Mouse (Mus musculus) forebrain, embryonic 15.5 days (tissue): Measurements from ENCODE around the gene Shf. TPM values are rescaled to one million over a fixed set of nuclear protein-coding genes. Genes with fewer than 3 reads are reported as not detected.
"Not testable (repeated sequence)": the region's sequence is repeated elsewhere in the genome, so short reads cannot be mapped to it uniquely, and the experiment has no call there.

Experiments used
- ATAC-seq: fragments of 200-750 bp; cut with Nextera tagmentation; replicated peaks from 2 replicates; pipeline ENCODE4 v1.8.0; 2017; ENCODE audit warnings: mild to moderate bottlenecking, moderate TSS enrichment, moderate library complexity
- H3K27ac ChIP-seq: fragments of 300-500 bp; sonication (generic); replicated peaks from 2 replicates; pipeline ENCODE4 v1.5.1; 2015; ENCODE audit warnings: mild to moderate bottlenecking, inconsistent platforms
- H3K27me3 ChIP-seq: fragments of 300-500 bp; sonication (generic); 2 replicates; pipeline ENCODE4 v1.6.1; 2015; ENCODE audit warnings: inconsistent platforms
- H3K36me3 ChIP-seq: fragments of 300-500 bp; sonication (generic); 2 replicates; pipeline ENCODE4 v1.6.1; 2015; ENCODE audit warnings: mild to moderate bottlenecking, inconsistent platforms
- H3K4me1 ChIP-seq: fragments of 300-500 bp; sonication (generic); 2 replicates; pipeline ENCODE4 v1.6.1; 2015; ENCODE audit warnings: inconsistent platforms
- H3K4me2 ChIP-seq: fragments of 300-500 bp; sonication (generic); replicated peaks from 2 replicates; pipeline ENCODE4 v1.6.1; 2015; ENCODE audit warnings: mild to moderate bottlenecking, inconsistent platforms
- H3K4me3 ChIP-seq: fragments of 300-500 bp; sonication (generic); 2 replicates; pipeline ENCODE4 v1.5.1; 2015; ENCODE audit warnings: mild to moderate bottlenecking, inconsistent platforms
- H3K9ac ChIP-seq: fragments of 300-500 bp; sonication (generic); replicated peaks from 2 replicates; pipeline ENCODE4 v1.6.1; 2015; ENCODE audit warnings: mild to moderate bottlenecking, inconsistent platforms
- H3K9me3 ChIP-seq: fragments of 300-500 bp; sonication (generic); 2 replicates; pipeline ENCODE4 v1.6.1; 2016; ENCODE audit warnings: inconsistent platforms
- WGBS: fragments of 180-500 bp; shearing (Covaris S2); methylation state at CpG from one replicate; pipeline ENCODE4 v1.1.7; 2015; ENCODE audit warnings: mixed read lengths; 5-methylcytosine and 5-hydroxymethylcytosine counted together
- polyA plus RNA-seq: library from polyadenylated mRNA; unstranded; fragments of >200 nt; fragmentation: Nextera tagmentation; extraction: Ambion mirVana; gene quantifications from 2 replicates; pipeline ENCODE4 v1.2.1, GENCODE M21; 2015

Gene Shf
- polyA plus RNA-seq = 10.3 and 11.0 TPM in 2 replicates

DNA sequence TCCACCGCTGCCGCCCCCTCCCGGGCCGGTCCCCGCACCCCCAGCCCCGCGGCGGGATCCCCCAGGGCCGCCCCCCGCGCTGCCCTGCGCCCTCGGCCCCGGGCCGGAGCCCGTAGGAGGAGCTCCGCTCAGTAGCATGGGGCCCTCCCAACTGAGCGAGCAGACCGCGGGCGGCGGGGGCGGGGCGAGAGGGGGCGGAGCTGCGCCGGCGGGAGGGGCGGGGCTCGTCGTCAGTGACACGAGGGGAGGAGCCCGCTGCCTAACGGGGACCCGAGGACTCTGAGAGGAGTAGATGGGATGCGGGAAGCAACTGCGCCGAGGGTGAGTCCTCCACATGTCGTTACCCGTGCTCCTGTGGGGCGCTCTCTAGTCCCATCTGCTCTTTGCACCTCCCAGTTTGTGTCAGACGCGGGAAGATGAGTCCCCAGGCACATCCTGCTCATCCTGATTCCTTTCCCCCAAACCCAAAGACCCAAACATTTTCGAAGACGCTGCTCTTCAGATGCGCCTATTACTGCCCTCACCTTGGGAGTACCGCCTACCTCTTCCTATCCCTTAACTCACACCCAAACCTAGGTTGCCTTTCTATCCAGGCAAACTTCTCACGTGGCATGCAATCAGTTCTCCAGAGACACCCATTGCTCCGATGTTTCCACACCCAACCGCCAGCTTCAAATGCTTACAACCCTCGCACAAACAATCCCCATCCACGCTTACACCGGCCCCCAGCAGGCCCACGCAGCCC is at the start of gene Shf:
Gene Shf, minus strand, starts transcription at position 168 of the 745 bp plus-strand sequence.
- Histone ChIP-seq H3K27me3 (peaks cover 10% of the 10 kb centered on the region; the same call in 1 of the 2 replicates), H3K9ac (peak within 1 kb of the TSS; percentile 89), H3K4me2 (peak within 1 kb of the TSS; percentile 85), H3K27ac (peak within 1 kb of the TSS; percentile 73), H3K36me3 (no peaks in the 10 kb centered on the region), H3K9me3 (no peaks in the 10 kb centered on the region), H3K4me1 (peaks cover 36% of the 10 kb centered on the region), H3K4me3 (peak within 1 kb of the TSS; percentile 93)
- WGBS = under 1% methylated on average over 44 of the region's 54 CpGs
- peak; percentile 92 for ATAC-seq

DNA sequence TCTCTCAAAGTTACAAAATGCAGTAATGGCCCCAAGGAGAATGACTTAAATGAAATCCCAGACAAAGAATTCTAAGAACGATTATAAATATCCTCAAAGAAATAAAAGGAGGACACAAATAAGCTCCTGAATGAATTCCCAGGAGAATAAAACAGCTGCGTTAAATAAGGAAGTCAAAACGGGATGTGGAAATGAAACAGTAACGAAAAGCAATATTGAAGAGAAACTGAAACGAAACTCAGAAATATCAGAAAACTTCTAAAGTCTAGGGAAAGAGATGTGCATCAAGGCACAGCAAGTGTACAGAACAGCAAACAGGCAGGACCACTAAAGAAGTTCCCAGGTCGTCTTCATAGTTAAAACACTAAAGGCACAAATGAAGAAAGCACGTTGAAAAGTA is 40.0 kb upstream of the Shf start:
- Histone ChIP-seq H3K27ac (no peak overlapping the region), H3K4me3 (no peak overlapping the region), H3K4me2 (no peak overlapping the region), H3K4me1 (no peaks in the 10 kb centered on the region), H3K9ac (no peak overlapping the region), H3K36me3 (no peaks in the 10 kb centered on the region), H3K27me3 (no peaks in the 10 kb centered on the region), H3K9me3 (no peaks in the 10 kb centered on the region)
- no peak for ATAC-seq
- 82% methylated on average over 7 of the region's 7 CpGs for WGBS

DNA sequence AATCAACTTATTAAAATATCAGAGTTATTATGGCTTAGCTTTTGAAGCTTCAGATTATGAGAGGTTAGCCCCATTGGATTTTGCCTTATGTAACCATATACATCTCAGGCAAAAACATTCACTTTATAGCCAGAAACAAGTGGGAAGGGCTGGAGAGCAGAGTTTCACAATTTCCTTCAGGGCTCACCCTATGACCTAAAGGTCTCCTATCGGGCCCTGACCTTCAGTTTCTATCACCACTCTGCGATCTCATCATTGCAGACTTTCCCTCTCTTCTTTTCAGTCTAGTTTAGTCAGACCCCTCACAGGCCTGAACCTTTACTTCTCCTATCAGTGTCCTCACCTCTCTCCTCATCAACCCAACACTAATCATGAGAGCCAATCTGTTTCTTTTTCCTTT is 38.6 kb upstream of the Shf start:
- ATAC-seq = no peak
- Histone ChIP-seq H3K9me3 (no peaks in the 10 kb centered on the region), H3K36me3 (no peaks in the 10 kb centered on the region), H3K9ac (no peak overlapping the region), H3K4me2 (no peak overlapping the region), H3K4me3 (no peak overlapping the region), H3K27me3 (no peaks in the 10 kb centered on the region), H3K27ac (no peak overlapping the region), H3K4me1 (no peaks in the 10 kb centered on the region)
- WGBS = 95% methylated on average over 2 of the region's 2 CpGs

DNA sequence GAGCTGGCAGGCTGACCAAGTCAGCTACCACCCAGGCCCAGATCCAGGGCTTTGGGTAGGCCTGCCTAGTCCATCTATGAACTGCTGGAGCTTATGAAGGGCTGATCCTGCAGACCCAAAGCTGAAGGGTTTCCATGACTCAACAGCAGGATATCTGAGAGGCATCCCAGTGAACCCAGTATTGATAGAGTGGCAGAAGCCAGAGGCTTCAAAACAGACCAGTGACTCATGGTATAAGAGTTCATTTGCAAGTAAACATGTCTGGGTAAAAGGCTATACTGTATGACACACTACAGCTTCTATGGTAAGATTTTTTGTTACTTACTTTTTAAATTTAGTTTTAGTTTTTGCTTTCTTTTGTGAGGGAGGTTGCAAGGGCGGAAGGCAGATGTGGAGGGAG is 27.2 kb upstream of the Shf start:
- Histone ChIP-seq H3K27ac (no peak overlapping the region), H3K4me2 (no peak overlapping the region), H3K36me3 (no peaks in the 10 kb centered on the region), H3K9me3 (no peaks in the 10 kb centered on the region), H3K9ac (no peak overlapping the region), H3K4me1 (no peaks in the 10 kb centered on the region), H3K4me3 (no peak overlapping the region), H3K27me3 (no peaks in the 10 kb centered on the region)
- 93% methylated on average over 1 of the region's 1 CpGs for WGBS
- ATAC-seq = no peak

DNA sequence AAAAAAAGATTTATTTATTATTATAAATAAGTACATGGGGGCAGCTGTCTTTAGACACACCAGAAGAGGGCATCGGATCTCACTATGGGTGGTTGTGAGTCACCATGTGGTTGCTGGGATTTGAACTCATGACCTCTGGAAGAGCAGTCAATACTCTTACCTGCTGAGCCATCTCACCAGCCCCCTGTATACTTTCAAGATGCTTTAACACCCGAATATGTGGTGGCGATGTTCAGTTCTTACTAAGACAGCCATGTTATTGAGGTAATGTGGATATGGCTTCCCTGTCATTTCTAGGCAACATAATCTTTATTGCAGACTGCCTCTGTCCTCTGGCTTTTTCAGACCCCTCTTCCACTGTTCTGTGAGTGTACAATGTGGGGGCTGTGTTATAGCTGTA is 18.2 kb upstream of the Shf start:
- WGBS = 96% methylated on average over 3 of the region's 3 CpGs
- H3K27me3 ChIP-seq, H3K9me3 ChIP-seq, H3K27ac ChIP-seq, H3K9ac ChIP-seq, ATAC-seq, H3K4me3 ChIP-seq, H3K4me2 ChIP-seq, H3K36me3 ChIP-seq, H3K4me1 ChIP-seq: not testable (repeated sequence)

DNA sequence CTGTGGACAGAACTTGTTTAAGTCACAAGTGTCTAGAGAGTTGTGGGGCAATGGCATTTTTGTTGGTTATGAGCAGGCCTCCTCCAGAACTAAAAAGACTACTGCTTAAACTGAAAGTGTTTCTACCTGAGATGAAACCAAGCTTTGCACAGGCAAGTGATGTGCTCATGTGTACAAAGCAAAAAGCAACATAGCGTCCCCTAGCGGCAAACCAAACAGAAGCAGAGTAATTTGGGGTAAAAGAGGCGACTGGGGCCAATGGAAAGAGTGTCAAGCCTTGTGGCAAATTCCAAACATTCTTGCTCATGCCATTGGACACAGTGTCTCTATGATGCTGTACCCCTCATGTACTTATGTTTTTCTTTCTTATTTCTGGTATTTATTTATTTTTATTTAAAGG is 16.1 kb upstream of the Shf start:
- no peaks in the 10 kb centered on the region for H3K27me3 ChIP-seq
- H3K36me3 ChIP-seq = no peaks in the 10 kb centered on the region
- WGBS = 44% methylated on average over 3 of the region's 3 CpGs
- 0 out of 2 replicates have a peak, but pooled peaks cover 4% of the 10 kb centered on the region for H3K4me1 ChIP-seq
- ATAC-seq = no peak
- no peak overlapping the region for H3K9ac ChIP-seq
- H3K9me3 ChIP-seq = no peaks in the 10 kb centered on the region
- H3K4me2 ChIP-seq = no peak overlapping the region
- no peak overlapping the region for H3K27ac ChIP-seq
- H3K4me3 ChIP-seq = no peak overlapping the region

DNA sequence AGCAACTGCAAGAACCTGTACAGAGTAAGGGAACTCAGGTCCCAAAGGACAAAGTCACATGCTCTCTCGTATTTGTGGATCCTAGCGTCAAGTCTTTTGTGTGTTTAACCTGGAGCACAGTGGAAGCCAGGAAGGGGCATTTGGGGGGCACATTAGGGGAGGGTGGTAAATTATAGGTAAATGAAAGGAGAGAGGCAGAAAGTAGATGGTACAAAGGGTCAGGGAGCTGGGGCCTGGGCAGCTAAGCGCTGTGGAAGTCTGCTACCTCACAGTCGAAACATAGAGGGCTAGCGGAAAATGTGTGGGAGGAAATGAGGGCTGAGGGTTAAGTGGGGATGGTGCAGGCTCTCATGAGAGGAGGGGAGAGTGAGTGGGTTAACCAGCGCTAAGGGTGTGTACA is 13.2 kb upstream of the Shf start:
- WGBS = 87% methylated on average over 6 of the region's 6 CpGs
- H3K4me3 ChIP-seq = no peak overlapping the region
- H3K27ac ChIP-seq = no peak overlapping the region
- no peaks in the 10 kb centered on the region for H3K36me3 ChIP-seq
- H3K27me3 ChIP-seq = no peaks in the 10 kb centered on the region
- no peak for ATAC-seq
- no peaks in the 10 kb centered on the region for H3K9me3 ChIP-seq
- no peak overlapping the region for H3K4me2 ChIP-seq
- no peak overlapping the region for H3K9ac ChIP-seq
- 0 out of 2 replicates have a peak, but pooled peaks cover 4% of the 10 kb centered on the region for H3K4me1 ChIP-seq

DNA sequence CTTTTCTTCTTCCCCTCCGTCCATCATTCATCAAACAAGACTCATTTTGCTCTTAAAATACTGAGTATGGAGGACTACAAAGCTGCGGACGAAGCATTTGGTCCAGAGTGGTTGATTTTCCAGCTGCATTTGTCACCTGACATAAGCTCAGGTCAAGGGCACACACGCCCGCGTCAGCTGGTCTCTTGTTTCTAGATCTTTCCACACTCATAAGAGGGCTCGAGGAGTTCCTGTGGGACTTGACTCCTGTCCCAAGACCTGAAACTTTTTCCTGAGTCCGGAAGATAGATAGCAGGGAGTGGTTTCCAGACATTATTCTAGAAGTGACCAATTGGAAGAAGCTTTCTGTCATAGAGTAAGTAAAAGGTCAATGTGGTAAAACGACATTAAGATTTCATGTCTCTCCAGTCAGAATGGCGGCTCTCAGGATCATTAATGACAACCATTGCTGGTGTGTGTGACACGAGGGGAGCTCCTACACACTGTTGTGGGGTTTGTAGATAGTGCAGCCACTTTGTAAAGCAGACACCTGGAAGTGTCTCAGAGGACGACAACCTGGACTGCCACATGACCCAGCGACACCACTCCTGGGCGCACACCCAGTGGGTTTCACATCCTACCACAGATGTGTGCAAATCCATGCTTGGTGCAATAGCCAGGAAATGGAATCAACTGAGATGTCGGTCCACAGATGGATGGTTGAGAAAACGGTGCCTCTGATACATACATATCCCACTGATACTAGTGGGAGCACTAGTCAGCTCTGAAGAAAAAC is 12.6 kb upstream of the Shf start:
- Histone ChIP-seq H3K9ac (no peak overlapping the region), H3K27ac (no peak overlapping the region), H3K4me2 (no peak overlapping the region), H3K27me3 (no peaks in the 10 kb centered on the region), H3K9me3 (no peaks in the 10 kb centered on the region), H3K4me1 (peaks cover 4% of the 10 kb centered on the region; the same call in 1 of the 2 replicates), H3K4me3 (no peak overlapping the region), H3K36me3 (no peaks in the 10 kb centered on the region)
- 77% methylated on average over 16 of the region's 16 CpGs for WGBS
- ATAC-seq = no peak

DNA sequence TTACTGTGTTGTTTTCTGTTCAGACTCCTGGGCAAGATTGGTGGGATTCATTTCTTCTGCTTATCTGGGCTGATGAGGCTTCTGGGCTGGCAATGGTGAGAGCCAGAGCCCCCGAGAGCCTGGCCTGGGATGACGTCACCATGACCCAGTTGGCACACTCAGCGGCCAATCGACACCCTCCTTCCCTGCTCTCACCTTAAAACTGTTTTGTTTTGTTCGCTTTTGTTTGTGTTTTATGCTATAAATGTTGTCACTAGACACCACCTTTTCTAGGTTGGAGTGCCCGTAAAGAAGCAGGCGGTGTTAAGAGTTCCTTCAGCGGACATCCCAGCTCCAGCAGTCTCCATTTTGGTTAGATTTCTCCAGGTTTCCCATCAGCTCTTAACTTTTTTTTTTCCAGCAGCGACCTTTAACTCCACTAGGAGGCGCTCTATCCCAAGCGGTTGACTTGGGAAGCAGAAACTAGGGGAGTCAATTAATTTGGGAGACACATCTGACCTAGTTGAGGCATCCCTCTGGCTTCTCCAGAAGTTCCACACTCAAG is 11.9 kb upstream of the Shf start:
- 11% methylated on average over 11 of the region's 11 CpGs for WGBS
- H3K4me3 ChIP-seq = no peak overlapping the region

DNA sequence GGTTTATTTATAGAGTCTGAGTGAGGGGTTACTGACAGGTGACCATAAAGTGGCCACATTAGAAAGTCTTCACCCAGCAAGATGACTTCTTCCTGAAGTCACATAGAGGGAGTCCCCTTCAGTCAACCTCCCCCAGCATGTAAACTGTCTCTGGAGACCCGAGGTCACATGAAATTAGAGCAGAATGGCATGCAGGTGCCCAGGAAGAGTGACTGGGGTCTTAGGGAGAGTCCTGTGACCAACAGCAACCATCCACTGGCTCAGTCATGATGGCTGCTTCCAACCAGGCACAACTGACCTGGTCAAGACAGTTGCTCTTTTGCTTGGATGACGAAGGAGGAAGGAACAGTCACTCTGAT is 10.3 kb upstream of the Shf start:
- H3K4me2 ChIP-seq = no peak overlapping the region

More for the DNA sequence above, 11.9 kb upstream of the Shf start:
- Histone ChIP-seq H3K4me2 (peak overlapping the region; percentile 29), H3K27me3 (no peaks in the 10 kb centered on the region), H3K36me3 (no peaks in the 10 kb centered on the region), H3K27ac (no peak overlapping the region), H3K4me1 (peaks cover 11% of the 10 kb centered on the region; the same call in 1 of the 2 replicates), H3K9ac (no peak overlapping the region), H3K9me3 (no peaks in the 10 kb centered on the region)
- no peak for ATAC-seq

DNA sequence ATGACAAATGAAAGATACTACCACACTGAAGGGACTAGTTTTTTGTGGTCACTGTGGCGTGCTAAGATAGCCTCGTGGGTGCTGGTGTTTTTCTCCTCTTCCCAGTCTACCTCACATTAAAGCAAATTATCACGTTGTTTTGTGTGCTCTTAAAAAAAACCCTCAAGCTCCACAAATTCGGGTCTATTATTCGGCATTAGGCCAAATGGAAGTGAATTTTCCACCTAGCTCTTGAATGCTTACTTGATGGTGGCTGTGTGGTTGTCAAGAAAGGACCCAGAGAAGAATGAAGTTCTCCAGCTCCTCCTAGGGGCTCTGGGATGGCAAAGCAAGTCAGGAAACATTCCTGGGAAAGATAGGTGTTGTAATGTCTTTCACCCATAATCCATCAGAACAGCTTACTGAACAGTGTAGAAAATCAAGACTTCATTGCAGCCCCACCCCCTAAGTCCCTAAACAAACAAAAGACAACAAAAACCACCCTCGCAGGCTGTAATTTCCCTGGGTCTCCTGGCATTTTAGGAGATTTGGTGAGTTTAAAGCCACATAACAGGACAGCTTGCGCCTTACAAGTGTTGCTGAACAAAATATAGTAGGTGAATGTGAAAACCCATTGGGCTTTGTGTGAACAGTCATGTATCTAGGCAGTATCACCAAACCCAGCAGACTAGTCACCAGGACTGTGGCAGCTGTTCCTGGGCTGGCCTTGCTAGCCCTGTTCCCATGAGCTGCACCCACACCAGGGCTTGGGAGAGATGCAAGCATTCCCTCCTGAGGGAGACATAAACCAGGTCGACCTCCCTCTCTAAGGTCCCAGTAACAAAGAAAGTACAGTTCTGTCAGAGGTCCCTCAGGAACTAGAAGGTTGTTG is 9.7 kb upstream of the Shf start:
- Histone ChIP-seq H3K4me1 (peaks cover 15% of the 10 kb centered on the region; the same call in 1 of the 2 replicates), H3K4me2 (peak overlapping the region; percentile 46), H3K9me3 (no peaks in the 10 kb centered on the region), H3K27ac (peak overlapping the region; percentile 96), H3K4me3 (peak overlapping the region; percentile 78), H3K36me3 (no peaks in the 10 kb centered on the region), H3K9ac (peak overlapping the region; percentile 75; the same call in 1 of the 2 replicates), H3K27me3 (no peaks in the 10 kb centered on the region)
- WGBS = 18% methylated on average over 8 of the region's 8 CpGs
- ATAC-seq = no peak

More for the DNA sequence above, 10.3 kb upstream of the Shf start:
- Histone ChIP-seq H3K9me3 (no peaks in the 10 kb centered on the region), H3K36me3 (no peaks in the 10 kb centered on the region), H3K9ac (no peak overlapping the region), H3K4me1 (peaks cover 15% of the 10 kb centered on the region; the same call in 1 of the 2 replicates), H3K27me3 (no peaks in the 10 kb centered on the region), H3K4me3 (no peak overlapping the region), H3K27ac (no peak overlapping the region)
- WGBS = 58% methylated on average over 2 of the region's 2 CpGs
- ATAC-seq = no peak
